Mouse (Mus musculus): ENCODE measurements around the gene Akap8. TPM values are rescaled to one million over a fixed set of nuclear protein-coding genes. Genes with fewer than 3 reads are reported as not detected.

Akap8 gene
- polyA plus RNA-seq, 1 experiment from 2014 or later, result 112 TPM

- ATAC-seq (ENCODE audit: low FRiP score, low TSS enrichment), result peak; percentile 98
- H3K27me3 ChIP-seq (ENCODE audit: insufficient read depth, low read length), result no peaks in the 10 kb centered on the region
- H3K9me3 ChIP-seq (ENCODE audit: low read length), result no peaks in the 10 kb centered on the region
- H3K4me3 ChIP-seq (ENCODE audit: low read length), result peak within 1 kb of the TSS; percentile 87
- peak within 1 kb of the TSS; percentile 80 for H3K27ac ChIP-seq (ENCODE audit: low read length)
- H3K4me1 ChIP-seq (ENCODE audit: insufficient read depth, low read length), result peaks cover 16% of the 10 kb centered on the region
- peak within 1 kb of the TSS; percentile 70 for H3K4me2 ChIP-seq (replicated peaks; ENCODE audit: low read depth, low read length)
- H3K36me3 ChIP-seq (ENCODE audit: insufficient read depth, low read length), result peaks cover 18% of the 10 kb centered on the region
- H3K9ac ChIP-seq (replicated peaks; ENCODE audit: low read length), result peak within 1 kb of the TSS; percentile 90
- 0% methylated on average over 37 of the region's 37 CpGs for WGBS
Observed at GRCm38 (mm10) chr17:32350382-32350983, 29.4 kb upstream of the Akap8 start, which contains the start of gene Akap8l. Gene Akap8l (minus strand): TSS chr17:32350607.

- H3K4me3 ChIP-seq (ENCODE audit: low read length), result peak overlapping the region; percentile 87
- peak overlapping the region; percentile 90 for H3K9ac ChIP-seq (replicated peaks; ENCODE audit: low read length)
- 0% methylated on average over 24 of the region's 24 CpGs for WGBS
- H3K27me3 ChIP-seq (ENCODE audit: insufficient read depth, low read length), result no peaks in the 10 kb centered on the region
- H3K4me2 ChIP-seq (replicated peaks; ENCODE audit: low read depth, low read length), result peak overlapping the region; percentile 61
- no peak for ATAC-seq (ENCODE audit: low FRiP score, low TSS enrichment)
- no peaks in the 10 kb centered on the region for H3K9me3 ChIP-seq (ENCODE audit: low read length)
- H3K4me1 ChIP-seq (ENCODE audit: insufficient read depth, low read length), result peaks cover 16% of the 10 kb centered on the region
- H3K36me3 ChIP-seq (ENCODE audit: insufficient read depth, low read length), result peaks cover 12% of the 10 kb centered on the region
- peak overlapping the region; percentile 80 for H3K27ac ChIP-seq (ENCODE audit: low read length)
Observed at GRCm38 (mm10) chr17:32349851-32350381, 28.9 kb upstream of the Akap8 start.

DNA sequence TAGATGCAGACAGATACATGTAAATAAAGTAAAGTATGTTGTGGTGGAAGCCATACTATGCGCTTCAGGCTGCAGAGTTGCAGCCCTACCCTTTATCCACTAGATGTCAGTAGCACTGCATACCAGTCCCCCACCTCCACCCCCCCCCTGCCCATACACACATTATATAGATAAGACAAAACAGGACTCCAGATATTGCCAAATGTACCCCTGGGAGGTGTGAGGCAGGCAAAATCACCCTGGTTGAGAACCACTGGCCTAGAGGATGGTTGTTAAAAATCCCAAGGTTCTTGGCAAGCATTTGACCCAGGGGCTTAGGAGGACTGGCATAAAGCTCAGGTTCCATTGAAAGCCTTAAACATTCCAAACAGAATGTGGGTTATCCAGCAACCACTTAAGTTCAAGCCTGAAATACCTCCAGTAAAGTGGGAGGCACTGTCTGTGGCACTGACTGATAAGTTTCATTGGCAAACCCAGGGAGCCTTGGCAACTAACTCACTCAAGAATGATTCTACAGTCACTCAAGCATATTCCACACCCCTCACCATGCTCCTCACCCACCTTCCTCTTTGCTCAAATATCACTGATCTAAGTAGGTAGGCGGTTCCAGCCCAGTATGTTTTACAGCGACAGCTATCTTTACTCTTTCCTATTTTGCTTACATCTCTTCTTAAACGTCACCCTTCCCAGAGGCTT is 28.1 kb upstream of the Akap8 start:
- H3K27ac ChIP-seq (ENCODE audit: low read length), result 0 out of 2 replicates have a peak overlapping the region, but pooled peaks have one; percentile 0
- H3K36me3 ChIP-seq (ENCODE audit: insufficient read depth, low read length), result peaks cover 9% of the 10 kb centered on the region
- H3K4me2 ChIP-seq (replicated peaks; ENCODE audit: low read depth, low read length), result peak overlapping the region; percentile 61
- no peak for ATAC-seq (ENCODE audit: low FRiP score, low TSS enrichment)
- peaks cover 16% of the 10 kb centered on the region for H3K4me1 ChIP-seq (ENCODE audit: insufficient read depth, low read length)
- peak overlapping the region; percentile 90 for H3K9ac ChIP-seq (replicated peaks; ENCODE audit: low read length)
- 7% methylated on average over 4 of the region's 4 CpGs for WGBS
- H3K27me3 ChIP-seq (ENCODE audit: insufficient read depth, low read length), result no peaks in the 10 kb centered on the region
- H3K9me3 ChIP-seq (ENCODE audit: low read length), result no peaks in the 10 kb centered on the region
- peak overlapping the region; percentile 87 for H3K4me3 ChIP-seq (ENCODE audit: low read length)

GRCm38 (mm10) chr17:32348406-32348805 is 27.4 kb upstream of the Akap8 start:
- peaks cover 9% of the 10 kb centered on the region for H3K36me3 ChIP-seq (ENCODE audit: insufficient read depth, low read length)
- H3K9me3 ChIP-seq (ENCODE audit: low read length), result no peaks in the 10 kb centered on the region
- H3K27ac ChIP-seq (ENCODE audit: low read length), result no peak overlapping the region
- WGBS, result 85% methylated on average over 2 of the region's 2 CpGs
- H3K4me2 ChIP-seq (replicated peaks; ENCODE audit: low read depth, low read length), result peak overlapping the region; percentile 61; the same call in 1 of the 2 replicates
- peaks cover 16% of the 10 kb centered on the region for H3K4me1 ChIP-seq (ENCODE audit: insufficient read depth, low read length)
- H3K4me3 ChIP-seq (ENCODE audit: low read length), result no peak overlapping the region
- no peak overlapping the region for H3K9ac ChIP-seq (replicated peaks; ENCODE audit: low read length)
- no peaks in the 10 kb centered on the region for H3K27me3 ChIP-seq (ENCODE audit: insufficient read depth, low read length)
- no peak for ATAC-seq (ENCODE audit: low FRiP score, low TSS enrichment)

DNA sequence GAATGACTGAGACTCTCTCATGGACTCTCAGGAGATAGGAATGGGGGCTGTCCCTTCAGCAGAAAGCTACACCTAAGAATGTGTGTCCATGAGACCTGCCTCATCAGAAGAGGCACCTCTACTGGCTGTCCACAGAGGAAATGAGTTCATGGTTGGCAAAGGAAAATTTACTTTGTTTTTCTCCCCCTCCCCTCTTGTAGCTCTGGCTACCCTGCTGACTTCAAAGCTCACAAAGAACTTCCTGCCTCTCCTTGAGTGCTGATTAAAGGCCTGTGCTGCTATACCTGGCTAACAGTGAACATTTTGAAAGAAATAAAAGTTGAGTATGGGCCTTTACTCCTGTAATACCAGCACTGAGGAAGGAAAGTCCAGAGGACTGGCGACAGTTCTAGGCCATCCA is 20.1 kb upstream of the Akap8 start:
- H3K9ac ChIP-seq (replicated peaks; ENCODE audit: low read length), result no peak overlapping the region
- H3K4me2 ChIP-seq (replicated peaks; ENCODE audit: low read depth, low read length), result no peak overlapping the region
- H3K4me1 ChIP-seq (ENCODE audit: insufficient read depth, low read length), result no peaks in the 10 kb centered on the region
- no peaks in the 10 kb centered on the region for H3K27me3 ChIP-seq (ENCODE audit: insufficient read depth, low read length)
- no peaks in the 10 kb centered on the region for H3K9me3 ChIP-seq (ENCODE audit: low read length)
- H3K36me3 ChIP-seq (ENCODE audit: insufficient read depth, low read length), result peaks cover 32% of the 10 kb centered on the region
- WGBS, result 93% methylated on average over 1 of the region's 1 CpGs
- no peak for ATAC-seq (ENCODE audit: low FRiP score, low TSS enrichment)
- H3K4me3 ChIP-seq (ENCODE audit: low read length), result no peak overlapping the region
- H3K27ac ChIP-seq (ENCODE audit: low read length), result no peak overlapping the region

GRCm38 (mm10) chr17:32340110-32340509 is 19.1 kb upstream of the Akap8 start:
- Histone ChIP-seq H3K36me3 (ENCODE audit: insufficient read depth, low read length) (peaks cover 42% of the 10 kb centered on the region), H3K4me1 (ENCODE audit: insufficient read depth, low read length) (no peaks in the 10 kb centered on the region), H3K9ac (replicated peaks; ENCODE audit: low read length) (no peak overlapping the region), H3K4me2 (replicated peaks; ENCODE audit: low read depth, low read length) (no peak overlapping the region), H3K9me3 (ENCODE audit: low read length) (no peaks in the 10 kb centered on the region), H3K27me3 (ENCODE audit: insufficient read depth, low read length) (no peaks in the 10 kb centered on the region), H3K27ac (ENCODE audit: low read length) (no peak overlapping the region), H3K4me3 (ENCODE audit: low read length) (no peak overlapping the region)
- ATAC-seq (ENCODE audit: low FRiP score, low TSS enrichment), result no peak
- 87% methylated on average over 1 of the region's 1 CpGs for WGBS

GRCm38 (mm10) chr17:32335869-32336268 is 14.8 kb upstream of the Akap8 start:
- H3K4me1 ChIP-seq (ENCODE audit: insufficient read depth, low read length), result no peaks in the 10 kb centered on the region
- H3K36me3 ChIP-seq (ENCODE audit: insufficient read depth, low read length), result peaks cover 67% of the 10 kb centered on the region
- ATAC-seq (ENCODE audit: low FRiP score, low TSS enrichment), result no peak
- no peak overlapping the region for H3K9ac ChIP-seq (replicated peaks; ENCODE audit: low read length)
- H3K4me3 ChIP-seq (ENCODE audit: low read length), result no peak overlapping the region
- H3K4me2 ChIP-seq (replicated peaks; ENCODE audit: low read depth, low read length), result no peak overlapping the region
- WGBS, result 76% methylated on average over 2 of the region's 2 CpGs
- no peaks in the 10 kb centered on the region for H3K9me3 ChIP-seq (ENCODE audit: low read length)
- no peaks in the 10 kb centered on the region for H3K27me3 ChIP-seq (ENCODE audit: insufficient read depth, low read length)
- no peak overlapping the region for H3K27ac ChIP-seq (ENCODE audit: low read length)

DNA sequence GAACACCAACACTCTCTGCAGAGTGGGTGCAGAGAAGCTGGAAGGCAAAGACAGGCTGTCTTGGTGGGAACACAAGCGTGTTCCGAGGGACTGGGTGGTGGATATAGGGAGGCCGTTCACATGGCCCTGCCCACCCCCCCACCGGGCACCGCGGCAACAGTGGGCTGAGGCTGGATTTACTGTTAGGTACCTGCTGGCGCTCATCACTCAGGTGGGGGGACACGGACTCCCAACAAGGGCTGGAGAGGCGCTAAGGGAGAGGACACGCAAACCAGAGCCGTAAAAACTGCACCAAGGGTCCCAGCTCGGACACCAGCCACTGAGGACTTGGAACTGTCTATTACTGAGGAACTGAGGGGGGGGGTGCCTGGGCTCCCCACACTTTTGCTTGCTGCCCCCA is 13.9 kb upstream of the Akap8 start:
- Histone ChIP-seq H3K4me2 (replicated peaks; ENCODE audit: low read depth, low read length) (no peak overlapping the region), H3K4me1 (ENCODE audit: insufficient read depth, low read length) (no peaks in the 10 kb centered on the region), H3K27me3 (ENCODE audit: insufficient read depth, low read length) (no peaks in the 10 kb centered on the region), H3K27ac (ENCODE audit: low read length) (no peak overlapping the region), H3K4me3 (ENCODE audit: low read length) (no peak overlapping the region), H3K9me3 (ENCODE audit: low read length) (no peaks in the 10 kb centered on the region), H3K36me3 (ENCODE audit: insufficient read depth, low read length) (peaks cover 72% of the 10 kb centered on the region), H3K9ac (replicated peaks; ENCODE audit: low read length) (no peak overlapping the region)
- WGBS, result 95% methylated on average over 12 of the region's 12 CpGs
- no peak for ATAC-seq (ENCODE audit: low FRiP score, low TSS enrichment)

GRCm38 (mm10) chr17:32333675-32334303 is 12.8 kb upstream of the Akap8 start:
- whole genome bisulfite sequencing, result 86% methylated on average over 27 of the region's 31 CpGs
- H3K36me3 ChIP-seq (ENCODE audit: insufficient read depth, low read length), result peaks cover 77% of the 10 kb centered on the region
- ATAC-seq (ENCODE audit: low FRiP score, low TSS enrichment), result peak; percentile 54; the same call in 1 of the 2 replicates
- no peak overlapping the region for H3K9ac ChIP-seq (replicated peaks; ENCODE audit: low read length)
- H3K4me1 ChIP-seq (ENCODE audit: insufficient read depth, low read length), result no peaks in the 10 kb centered on the region
- H3K4me2 ChIP-seq (replicated peaks; ENCODE audit: low read depth, low read length), result no peak overlapping the region
- no peaks in the 10 kb centered on the region for H3K9me3 ChIP-seq (ENCODE audit: low read length)
- no peak overlapping the region for H3K27ac ChIP-seq (ENCODE audit: low read length)
- no peak overlapping the region for H3K4me3 ChIP-seq (ENCODE audit: low read length)
- H3K27me3 ChIP-seq (ENCODE audit: insufficient read depth, low read length), result no peaks in the 10 kb centered on the region
